Mouse (Mus musculus): Measurements from ENCODE around the gene Gm3269.
A peak's percentile ranks its signal among the peaks of the same experiment; 100 is the strongest.
"Not testable (repeated sequence)": the region's sequence is repeated elsewhere in the genome, so short reads cannot be mapped to it uniquely, and the experiment has no call there.

Gm3269 gene

GRCm38 (mm10) chr14:4837806-4838205, at the start of gene Gm3269:
Gm3269 (plus strand) TSS chr14:4838106.
- DNase-seq = not testable (repeated sequence)

- DNase-seq = peak; percentile 4
Measured at GRCm38 (mm10) chr14:4806421-4806820, 31.5 kb upstream of the Gm3269 start.

- peak; percentile 4 for DNase-seq
Measured at GRCm38 (mm10) chr14:4821950-4822349, 16.0 kb upstream of the Gm3269 start.

- DNase-seq = peak; percentile 18
Measured at GRCm38 (mm10) chr14:4855299-4855980, 17.5 kb downstream of the Gm3269 start, which contains the start of gene Gm3264. Gm3264 (plus strand) TSS chr14:4855576.

GRCm38 (mm10) chr14:4892116-4892515, 54.2 kb downstream of the Gm3269 start, which contains the start of gene Gm3278:
Gm3278 (plus strand) TSS chr14:4892416.
- not testable (repeated sequence) for DNase-seq
